Comparison of ENCODE assay signal across 19 mouse cellular contexts in the genomic region with DNA sequence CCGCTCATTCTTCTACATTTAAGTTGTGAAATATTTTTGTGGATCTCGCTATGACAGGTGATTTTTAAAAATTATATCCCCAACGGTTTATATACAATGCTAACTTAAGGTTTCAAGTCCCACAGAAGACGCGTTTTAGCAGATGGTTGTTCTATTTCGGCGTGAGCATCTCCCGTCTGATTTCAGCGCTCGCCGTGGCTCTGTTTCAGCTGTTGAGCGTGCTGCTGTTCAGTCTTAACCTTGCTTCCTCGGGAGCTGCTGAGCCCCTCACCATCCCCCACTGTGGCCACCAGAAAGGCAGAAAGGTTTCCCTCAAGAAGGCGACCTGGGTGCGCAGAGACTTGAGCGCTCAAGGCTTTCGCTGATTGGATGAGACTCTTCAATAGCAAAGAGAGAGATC.
"Had no signal": no experiment of that assay in that cellular context is flagged by ENCODE, and none has a peak within 500 bp of the region (broad histone marks: within the 10 kb centered on the region; RNA-seq: fewer than 3 reads in every experiment).

No protein-coding gene starts in this region.

- H3K4me1 ChIP-seq: liver, embryonic 12.5 days; midbrain, embryonic 10.5 days; neural tube, embryonic 13.5 days; neural tube, embryonic 15.5 days had no signal

- H3K4me2 ChIP-seq: liver, embryonic 12.5 days; lung, embryonic 14.5 days; midbrain, embryonic 13.5 days; neural tube, embryonic 13.5 days; neural tube, embryonic 15.5 days had no signal

- ATAC-seq: liver, embryonic 12.5 days; midbrain, embryonic 13.5 days; midbrain, embryonic 16.5 days had no signal

- H3K27ac ChIP-seq: liver, embryonic 12.5 days; liver, embryonic 14.5 days; midbrain, embryonic 10.5 days; midbrain, embryonic 13.5 days; neural tube, embryonic 13.5 days; neural tube, embryonic 15.5 days had no signal

- H3K4me3 ChIP-seq: liver, embryonic 12.5 days; midbrain, embryonic 10.5 days; midbrain, embryonic 13.5 days; myocyte; neural tube, embryonic 13.5 days; neural tube, embryonic 15.5 days had no signal

- H3K9ac ChIP-seq: liver, embryonic 12.5 days; liver, embryonic 14.5 days; lung, embryonic 14.5 days; midbrain, embryonic 13.5 days; neural tube, embryonic 13.5 days; neural tube, embryonic 15.5 days had no signal

- H3K36me3 ChIP-seq: liver, embryonic 12.5 days; midbrain, embryonic 10.5 days; midbrain, embryonic 13.5 days; neural tube, embryonic 13.5 days; neural tube, embryonic 15.5 days had no signal

- DNase-seq: lung, adult 18-20 months; lung, embryonic 14.5 days; lung, postnatal 10 days; lung, postnatal 4 days; retina, postnatal 1 day; right cerebral cortex, adult 18-20 months; right cerebral cortex, postnatal 4 days; spleen, adult 18-20 months; thymus, adult 18-20 months; thymus, postnatal 14 days; thymus, postnatal 4 days had no signal

- H3K9me3 ChIP-seq: liver, embryonic 12.5 days; midbrain, embryonic 10.5 days; midbrain, embryonic 13.5 days; neural tube, embryonic 13.5 days; neural tube, embryonic 15.5 days had no signal

- H3K27me3 ChIP-seq: liver, embryonic 12.5 days; midbrain, embryonic 13.5 days; neural tube, embryonic 13.5 days; neural tube, embryonic 15.5 days had no signal
